Mouse (Mus musculus) ES-CJ7 (cell line): ENCODE measurements around the gene Rcc1.
A peak's percentile ranks its signal among the peaks of the same experiment; 100 is the strongest.

Experiments
- DNase-seq: peaks from one replicate; pipeline ENCODE4 v3.0.0; 2011; ENCODE audit warnings: low read depth, low spot score

Gene Rcc1

GRCm38 (mm10) chr4:132355403-132355802 is 2.0 kb upstream of the Rcc1 start:
- peak; percentile 48 for DNase-seq

GRCm38 (mm10) chr4:132354571-132354970 is 1.2 kb upstream of the Rcc1 start:
- DNase-seq: peak; percentile 54

DNA sequence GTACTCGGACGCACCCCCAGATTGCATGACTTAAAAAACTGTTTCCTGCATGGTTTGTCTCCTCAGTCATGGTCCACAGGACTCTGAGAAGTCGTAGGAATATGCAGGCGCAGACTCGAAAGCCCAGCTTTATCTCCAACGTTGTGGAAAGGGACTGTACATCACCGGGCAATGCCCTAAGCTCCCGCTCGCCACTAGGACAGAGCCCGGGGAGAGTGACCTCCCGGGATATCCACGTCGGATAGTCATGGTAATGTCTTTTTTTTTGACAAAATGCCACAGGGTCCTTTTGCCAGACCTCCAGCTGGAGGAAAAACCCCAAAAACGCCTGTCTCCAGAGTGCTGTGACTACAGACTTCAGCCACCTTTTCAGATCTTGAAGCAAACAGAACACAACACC is 666 bp downstream of the Rcc1 start:
- no peak for DNase-seq

GRCm38 (mm10) chr4:132351401-132351800 is 2.0 kb downstream of the Rcc1 start:
- no peak for DNase-seq

DNA sequence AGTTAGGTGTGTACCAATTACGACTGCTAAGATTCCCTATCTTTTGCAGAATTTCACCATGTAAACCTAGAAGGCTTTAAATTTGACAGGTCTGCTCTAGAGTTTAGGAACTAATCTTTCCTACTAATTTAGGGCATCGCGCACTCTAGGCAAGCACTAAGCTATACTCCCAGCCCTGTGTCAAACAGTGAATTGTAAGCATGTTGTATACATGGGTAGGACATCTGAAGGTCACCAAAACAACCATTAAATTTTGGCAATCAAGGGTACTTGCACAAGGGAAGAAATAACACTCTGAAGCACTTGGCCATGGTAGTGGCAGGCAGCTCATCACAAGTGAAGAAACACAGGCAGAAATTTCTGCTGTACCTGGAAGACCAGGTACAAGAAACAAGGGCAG is 2.6 kb downstream of the Rcc1 start:
- peak; percentile 66 for DNase-seq

- DNase-seq: peak; percentile 85
Measured at GRCm38 (mm10) chr4:132350123-132350740, 3.2 kb downstream of the Rcc1 start.

GRCm38 (mm10) chr4:132349495-132350122 is 3.8 kb downstream of the Rcc1 start:
- peak; percentile 75 for DNase-seq

GRCm38 (mm10) chr4:132346661-132347060 is 6.7 kb downstream of the Rcc1 start:
- peak; percentile 80 for DNase-seq

GRCm38 (mm10) chr4:132346261-132346660 is 7.1 kb downstream of the Rcc1 start:
- DNase-seq: no peak

DNA sequence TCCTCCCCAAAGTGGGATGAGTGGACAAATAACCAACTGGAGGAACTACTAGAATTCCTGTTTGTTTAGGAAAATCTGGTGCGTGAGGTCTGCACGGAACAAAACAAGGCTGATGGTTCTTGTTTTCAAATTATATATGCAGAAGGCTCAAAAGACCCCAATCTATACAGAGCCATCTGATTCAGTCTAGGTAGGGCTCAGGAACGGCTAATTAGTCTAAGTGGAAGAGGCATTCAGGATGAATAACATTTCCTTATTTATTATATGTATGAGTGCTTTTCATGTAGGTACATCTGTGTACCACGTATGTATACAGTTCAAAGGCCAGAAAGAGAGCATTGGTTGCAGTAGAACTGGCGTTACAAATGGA is 7.6 kb downstream of the Rcc1 start:
- DNase-seq: no peak

DNA sequence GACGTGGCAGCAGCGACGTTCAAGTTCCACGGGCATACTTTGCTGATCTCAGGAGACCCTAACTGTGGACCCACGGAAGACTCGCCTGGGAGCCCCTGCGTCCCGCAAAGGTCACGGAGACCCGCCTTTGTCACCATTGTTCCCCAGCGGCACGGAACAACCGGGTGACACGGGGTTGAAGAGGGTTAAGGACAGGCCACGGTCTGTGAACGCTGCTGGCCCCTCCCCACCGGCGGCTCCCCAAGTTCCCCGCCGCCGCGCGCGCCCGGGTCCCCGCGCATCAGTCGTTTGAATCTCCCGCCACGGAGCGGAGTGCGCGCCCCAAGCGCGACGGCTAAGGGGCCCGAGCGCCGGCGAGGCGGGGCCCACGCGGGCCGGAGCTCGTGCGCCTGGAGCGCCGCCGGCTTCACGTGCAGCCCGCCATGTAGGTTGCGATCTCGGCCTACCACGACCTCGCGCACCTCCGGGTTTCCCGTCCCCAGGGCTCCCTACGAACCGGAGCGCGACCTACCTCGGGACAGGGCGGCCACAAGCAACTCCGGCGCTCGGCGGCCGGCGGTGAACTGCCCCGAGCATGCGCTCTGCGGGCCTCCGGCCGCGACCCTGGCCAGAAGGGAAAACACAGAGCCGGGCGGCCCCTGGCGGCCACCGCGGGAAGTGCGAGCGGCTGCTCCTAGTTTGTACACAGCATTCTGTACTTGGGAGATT is 8.1 kb downstream of the Rcc1 start:
- DNase-seq: peak; percentile 89

GRCm38 (mm10) chr4:132344403-132345134 is 8.8 kb downstream of the Rcc1 start:
- DNase-seq: peak; percentile 47

GRCm38 (mm10) chr4:132341451-132341850 is 12.0 kb downstream of the Rcc1 start:
- no peak for DNase-seq

DNA sequence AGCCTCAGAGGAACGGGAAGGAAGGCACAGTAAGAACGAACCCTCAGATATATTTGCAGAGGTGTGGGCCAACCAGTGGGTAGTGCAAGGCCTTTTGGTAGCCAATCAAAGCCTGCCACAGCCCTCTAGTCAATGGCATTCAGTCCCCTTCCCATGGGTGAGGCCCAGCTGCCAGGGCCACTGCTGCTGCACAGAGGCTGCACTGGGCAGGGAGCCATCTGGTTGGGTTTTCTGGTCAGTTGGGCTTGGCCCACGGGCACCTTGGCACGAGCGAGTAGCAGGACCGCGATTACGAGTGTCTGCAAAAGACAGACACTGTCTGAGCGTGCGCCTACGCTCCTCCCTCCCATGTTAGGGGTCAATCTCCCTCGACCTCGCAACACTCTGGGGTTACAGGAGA is 14.5 kb downstream of the Rcc1 start:
- DNase-seq: no peak

DNA sequence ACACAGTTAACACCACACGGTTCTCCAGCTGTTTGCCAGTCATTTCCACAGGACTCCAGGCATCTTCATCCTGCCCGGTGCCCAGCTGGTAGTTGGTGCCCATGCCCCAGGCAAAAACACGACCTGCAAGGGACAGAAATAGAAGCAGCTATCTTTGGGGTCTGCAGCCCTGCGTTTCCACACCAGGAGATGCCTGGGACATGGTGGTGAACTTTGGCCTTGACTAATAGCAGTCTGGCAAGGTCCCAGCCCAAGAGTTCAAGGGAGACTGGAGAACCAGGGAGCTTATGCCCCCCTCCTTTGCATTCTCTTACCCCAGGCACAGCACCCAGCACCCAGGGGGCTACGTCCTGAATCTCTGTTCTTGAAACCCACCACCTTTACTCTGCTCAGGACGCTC is 20.5 kb downstream of the Rcc1 start:
- no peak for DNase-seq

GRCm38 (mm10) chr4:132331960-132332359 is 21.4 kb downstream of the Rcc1 start:
- no peak for DNase-seq

GRCm38 (mm10) chr4:132329835-132330354 is 23.5 kb downstream of the Rcc1 start:
- no peak for DNase-seq

DNA sequence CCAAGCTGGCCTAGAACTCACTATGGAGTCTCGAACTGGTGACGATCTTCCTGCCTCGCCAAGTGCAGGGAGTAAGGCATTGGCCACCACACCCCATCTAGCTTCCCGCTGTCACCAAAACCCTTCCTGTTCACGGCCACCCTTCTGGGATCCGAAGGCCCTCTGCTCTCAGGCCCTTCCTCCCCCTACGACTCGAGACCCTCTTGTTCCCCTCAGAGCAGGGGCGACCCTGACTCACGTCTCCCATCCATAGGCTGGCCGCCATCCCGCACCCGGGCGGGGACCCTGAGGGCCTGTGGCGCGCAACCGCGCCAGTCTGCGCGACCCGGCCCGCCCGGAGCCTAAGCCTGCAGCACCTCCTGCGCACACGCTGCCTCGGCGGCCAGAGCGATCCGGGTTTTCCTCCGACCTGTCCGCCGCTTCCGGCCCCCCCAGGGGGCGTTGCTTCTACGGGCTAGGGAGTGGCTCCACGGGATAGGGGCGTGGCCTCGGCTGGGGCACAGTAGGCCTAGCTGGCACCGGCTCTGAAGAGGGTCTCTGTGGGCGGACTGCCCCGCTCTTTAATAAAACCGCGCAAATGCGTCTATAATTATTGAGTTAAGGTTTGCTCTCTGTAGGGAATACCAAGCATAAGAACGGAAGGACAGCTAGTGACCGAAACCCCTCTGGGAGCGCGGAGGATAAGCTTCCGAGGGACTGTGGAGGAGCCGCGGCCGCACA is 24.1 kb downstream of the Rcc1 start, which contains the start of gene Trnau1ap:
Gene Trnau1ap (minus strand): TSS at position 424 of the 720 bp plus-strand sequence.
- peak; percentile 93 for DNase-seq

DNA sequence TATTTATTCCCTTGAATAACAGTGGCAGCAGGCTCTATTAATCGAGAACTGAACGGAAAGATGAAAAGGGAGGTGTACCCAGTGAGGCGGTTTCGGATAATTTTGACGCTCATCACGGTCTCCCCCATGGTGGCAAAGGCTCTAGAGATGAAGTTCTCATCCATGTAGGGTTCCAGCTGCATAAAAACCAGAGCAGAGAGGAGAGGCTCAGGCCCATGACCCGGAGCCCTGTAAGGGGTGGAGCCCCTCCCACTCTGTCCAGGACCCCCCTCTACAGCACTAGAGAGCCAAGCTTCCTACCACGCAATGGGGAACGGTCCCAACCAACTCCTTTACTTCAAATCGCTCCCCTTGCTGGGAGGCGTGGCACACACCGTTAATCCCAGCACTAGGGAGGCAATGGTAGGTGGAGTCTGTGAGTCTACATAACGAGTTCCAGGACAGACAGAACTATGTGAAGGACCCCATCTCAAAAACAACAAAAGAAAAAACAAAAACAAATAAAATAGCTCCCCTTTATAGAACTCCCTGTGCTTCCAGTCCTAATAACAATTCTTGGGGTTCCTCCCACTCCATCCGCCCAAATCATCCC is 24.9 kb downstream of the Rcc1 start:
- DNase-seq: peak; percentile 45

DNA sequence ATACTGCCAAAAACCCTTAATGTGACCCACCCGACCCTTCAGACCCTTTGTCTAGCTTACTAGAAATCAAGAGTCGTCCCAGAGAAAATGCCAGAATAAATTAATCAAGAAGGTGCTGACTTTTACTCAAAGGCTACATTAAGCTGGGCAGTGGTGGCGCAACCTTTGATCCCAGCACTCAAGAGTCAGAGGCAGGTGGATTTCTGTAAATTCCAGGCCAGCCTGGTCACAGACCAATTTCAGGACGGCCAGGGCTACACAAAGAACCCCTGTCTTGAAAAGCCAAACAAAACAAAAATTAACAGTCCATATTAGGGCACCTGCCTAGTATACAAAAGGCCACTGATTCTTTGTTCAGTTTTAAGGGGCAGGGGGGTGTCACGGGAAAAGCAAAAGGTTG is 26.9 kb downstream of the Rcc1 start:
- DNase-seq: no peak

DNA sequence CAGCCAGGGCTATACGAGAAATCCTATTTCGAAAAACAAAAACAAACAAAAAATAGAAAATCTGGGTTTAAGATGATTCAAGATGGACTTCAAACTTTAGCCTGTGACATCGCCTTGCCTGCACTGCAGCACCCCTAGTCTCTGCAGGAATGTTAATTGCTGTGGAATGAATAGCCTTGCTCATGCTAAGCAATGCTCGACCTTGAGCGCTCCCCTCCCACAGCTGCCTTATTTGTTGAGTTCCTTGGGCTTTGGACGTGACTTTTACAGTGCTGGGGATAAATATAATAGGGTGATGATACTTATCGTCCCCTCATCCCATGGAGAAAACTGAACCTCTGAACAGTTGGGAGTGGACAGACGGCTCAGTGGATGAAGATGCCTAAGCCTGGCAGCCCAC is 37.7 kb downstream of the Rcc1 start:
- peak; percentile 92 for DNase-seq
